Mouse (Mus musculus) G1E (cell line): Measurements from ENCODE around the gene Apobec3.

Experiments
- CTCF ChIP-seq: IDR thresholded peaks from 2 replicates; pipeline ENCODE4 v1.5.1; 2012; ENCODE audit warnings: low read depth, low read length, inconsistent platforms, mixed read lengths
- GATA1 ChIP-seq: IDR thresholded peaks from 2 replicates; pipeline ENCODE4 v1.6.1; 2012; ENCODE audit warnings: borderline replicate concordance, low read length, inconsistent platforms, mixed read lengths

GRCm38 (mm10) chr15:79935654-79936373, 44.4 kb downstream of the Apobec3 start:
- TF ChIP-seq CTCF (no peak), GATA1 (no peak)
